Mouse (Mus musculus) CH12.LX (cell line): ENCODE measurements at regions not wholly inside any gene's neighbourhood (a gene's known extent, or its start where the extent isn't known, plus 50 kb on each side); places are given as distances from the start of the nearest gene placed in this dataset.

ENCODE experiments used
- CTCF ChIP-seq, 2 experiments: IDR thresholded peaks in 1 of 2; conservative IDR thresholded peaks in 1 of 2; 2 replicates each; pipeline ENCODE4 v1.5.1; 2011 to 2012; ENCODE audit warnings: low read depth in 2 of 2, low read length in 2 of 2, improper control_type of control experiment in 1 of 2, inconsistent platforms in 1 of 2, mild to moderate bottlenecking in 1 of 2, moderate library complexity in 1 of 2
- RAD21 ChIP-seq: IDR thresholded peaks from 2 replicates; pipeline ENCODE4 v1.6.1; 2011; ENCODE audit warnings: low read depth, mild to moderate bottlenecking, low read length, improper control_type of control experiment, moderate library complexity
- USF1 ChIP-seq: IDR thresholded peaks from 2 replicates; pipeline ENCODE4 v1.6.1; 2014; ENCODE audit warnings: low read depth, mild to moderate bottlenecking, inconsistent platforms, low read length, improper control_type of control experiment

DNA sequence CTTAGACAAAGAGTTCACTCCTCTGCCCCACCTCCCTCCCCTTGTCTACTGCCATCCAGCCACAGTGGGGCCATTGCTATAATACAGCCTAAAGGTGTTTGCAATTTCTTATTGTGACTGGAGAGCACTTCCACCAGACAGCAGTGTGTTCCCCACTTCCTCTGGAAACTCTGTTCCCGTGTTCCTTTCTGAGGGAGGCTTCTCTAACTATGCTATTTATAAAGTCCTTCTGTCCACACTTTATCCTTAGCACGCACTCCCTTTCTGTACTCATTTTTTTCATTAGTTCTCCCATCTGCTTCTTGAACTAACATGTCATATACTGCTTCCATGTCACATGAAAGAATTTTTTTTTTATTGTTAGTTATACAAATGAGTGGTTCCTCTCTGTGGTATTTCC lies 52.0 kb upstream of the 4930432M17Rik start:
- TF ChIP-seq CTCF (conservative IDR thresholded peaks at IDR 0.05 in 1 of 2, IDR thresholded peaks at IDR 0.05 in 1 of 2; ENCODE audit: low read depth in 2 of 2, low read length in 2 of 2) (no peak), RAD21 (no peak), USF1 (no peak)
